Mouse (Mus musculus) T-helper 2 cell (primary cell): Measurements from ENCODE around the gene Trdmt1.
"Not testable (repeated sequence)": the region's sequence is repeated elsewhere in the genome, so short reads cannot be mapped to it uniquely, and the experiment has no call there.

ENCODE experiments used
- in situ Hi-C: fragments of 300-600 bp; cut with MboI, MseI; formaldehyde crosslinking; loops from one replicate; pipeline ENCODE4 v1.15.1; 2025; ENCODE audit warnings: high pct_unique_total_duplicates

Gene Trdmt1

DNA sequence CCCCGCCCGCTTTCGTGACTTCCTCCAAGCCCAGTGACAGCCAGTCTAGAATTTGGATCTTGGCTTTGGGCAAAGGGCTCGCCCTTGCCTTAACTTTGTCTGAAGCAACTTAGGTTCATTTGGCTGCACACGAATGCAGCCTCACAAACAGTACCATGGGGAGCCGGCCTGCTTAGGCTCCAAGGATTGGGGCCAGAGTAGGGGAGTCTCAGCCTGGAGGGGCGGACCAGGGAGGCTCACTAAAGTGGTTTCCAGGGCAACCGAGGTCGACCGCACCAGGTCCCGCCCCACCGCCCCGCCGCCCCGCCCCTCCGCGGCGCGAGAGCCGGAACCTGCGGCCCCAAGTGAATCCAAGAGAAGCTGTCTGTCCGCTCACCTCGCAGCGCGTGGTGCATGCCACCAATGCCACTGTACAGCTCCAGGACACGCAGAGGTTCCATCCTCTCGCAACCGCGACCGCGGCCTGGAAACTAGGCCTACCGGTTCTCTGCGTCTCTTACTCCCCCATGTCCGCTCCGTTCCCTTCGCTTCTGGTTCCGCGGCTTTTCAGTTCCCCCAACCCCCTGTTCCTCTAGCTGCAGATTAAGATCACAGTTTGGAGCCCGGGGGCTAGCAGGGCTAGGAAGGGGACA, at the start of gene Trdmt1:
Gene Trdmt1, minus strand, starts transcription at position 476 of the 632 bp plus-strand sequence.
- in situ Hi-C loops = no loop called here

DNA sequence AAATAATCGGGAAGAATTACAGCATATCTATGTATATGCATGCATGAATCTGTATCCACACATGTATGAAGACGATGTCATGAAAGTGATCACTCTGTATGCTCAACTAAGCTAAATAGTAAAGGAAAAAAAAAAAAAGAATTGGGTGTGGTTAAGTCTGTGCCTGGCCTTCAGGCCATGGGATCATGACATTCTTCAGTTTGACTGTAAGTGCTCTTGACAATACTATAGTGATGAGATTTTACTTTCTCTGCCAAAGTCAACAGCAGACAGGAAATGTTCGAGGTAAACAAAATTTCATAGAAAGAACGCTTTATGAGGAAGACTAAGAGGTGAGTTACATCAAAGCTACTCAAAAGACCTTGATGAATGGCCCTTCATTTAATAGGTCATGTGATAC, 48.9 kb upstream of the Trdmt1 start:
- in situ Hi-C loops = loop anchor here (5.0 kb wide), 2 partner anchors 66 to 311 kb away; no protein-coding TSS in a partner anchor

DNA sequence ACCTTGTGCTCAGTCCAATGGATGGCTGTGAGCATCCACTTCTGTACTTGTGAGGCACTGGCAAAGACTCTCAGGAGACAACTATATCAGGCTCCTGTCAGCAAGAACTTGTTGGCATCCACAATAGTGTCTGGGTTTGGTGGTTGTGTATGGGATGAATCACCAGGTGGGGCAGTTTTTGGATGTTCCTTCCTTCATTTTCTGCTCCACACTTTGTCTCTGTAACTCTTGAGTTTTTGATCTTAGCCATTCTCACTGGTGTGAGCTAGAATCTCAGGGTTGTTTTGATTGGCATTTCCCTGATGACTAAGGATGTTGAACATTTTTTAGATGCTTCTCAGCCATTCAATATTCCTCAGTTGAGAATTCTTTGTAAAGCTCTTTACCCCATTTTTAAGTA, 39.3 kb upstream of the Trdmt1 start:
- in situ Hi-C loops = not testable (repeated sequence)

DNA sequence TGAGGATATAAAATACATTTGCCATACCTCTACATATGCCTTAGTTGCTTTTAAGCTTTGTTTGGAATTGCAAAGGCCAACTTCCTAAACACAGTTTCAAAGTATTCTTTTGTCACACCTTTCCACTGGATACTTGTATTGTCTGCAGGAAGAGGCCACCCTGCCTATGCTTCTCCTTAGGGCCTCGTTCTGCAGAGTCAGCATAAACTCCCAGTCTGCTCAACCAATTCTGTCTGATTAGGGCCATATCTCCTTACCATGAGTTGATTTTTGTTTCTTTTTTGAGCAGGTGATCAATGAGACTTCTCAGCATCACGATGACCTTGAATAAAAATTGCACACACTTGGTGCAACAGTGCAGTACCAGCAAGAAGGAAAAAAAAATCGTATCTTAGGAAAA, 37.7 kb upstream of the Trdmt1 start:
- in situ Hi-C loops = no loop called here

DNA sequence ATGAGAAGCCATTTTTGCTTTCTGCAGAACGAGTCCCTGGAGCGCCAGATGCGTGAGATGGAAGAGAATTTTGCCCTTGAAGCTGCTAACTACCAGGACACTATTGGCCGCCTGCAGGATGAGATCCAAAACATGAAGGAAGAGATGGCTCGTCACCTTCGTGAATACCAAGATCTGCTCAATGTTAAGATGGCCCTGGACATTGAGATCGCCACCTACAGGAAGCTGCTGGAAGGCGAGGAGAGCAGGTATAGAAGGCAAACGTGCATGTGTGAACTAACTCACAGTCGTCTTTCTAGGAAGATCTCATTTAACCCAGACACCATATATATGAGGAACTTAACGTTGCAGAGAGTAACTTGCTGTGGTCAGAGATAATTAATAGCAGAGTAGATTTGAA, 35.5 kb upstream of the Trdmt1 start:
- in situ Hi-C loops = loop anchor here (10.0 kb wide), 1 partner anchor 165 kb away; no protein-coding TSS in a partner anchor

DNA sequence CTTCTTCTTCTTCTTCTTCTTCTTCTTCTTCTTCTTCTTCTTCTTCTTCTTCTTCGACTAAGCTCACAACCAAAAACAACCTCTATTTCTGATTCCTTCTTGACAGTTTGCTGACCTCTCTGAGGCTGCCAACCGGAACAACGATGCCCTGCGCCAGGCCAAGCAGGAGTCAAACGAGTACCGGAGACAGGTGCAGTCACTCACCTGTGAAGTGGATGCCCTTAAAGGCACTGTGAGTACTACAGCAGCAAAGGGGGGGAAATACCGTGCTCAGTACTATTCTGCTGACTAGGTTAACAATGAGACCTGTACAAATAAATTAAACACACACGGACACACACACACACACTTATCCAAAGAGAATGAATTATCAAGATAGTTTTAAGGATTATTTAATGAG, 34.8 kb upstream of the Trdmt1 start:
- in situ Hi-C loops = loop anchor here (10.0 kb wide), 1 partner anchor 165 kb away; no protein-coding TSS in a partner anchor

DNA sequence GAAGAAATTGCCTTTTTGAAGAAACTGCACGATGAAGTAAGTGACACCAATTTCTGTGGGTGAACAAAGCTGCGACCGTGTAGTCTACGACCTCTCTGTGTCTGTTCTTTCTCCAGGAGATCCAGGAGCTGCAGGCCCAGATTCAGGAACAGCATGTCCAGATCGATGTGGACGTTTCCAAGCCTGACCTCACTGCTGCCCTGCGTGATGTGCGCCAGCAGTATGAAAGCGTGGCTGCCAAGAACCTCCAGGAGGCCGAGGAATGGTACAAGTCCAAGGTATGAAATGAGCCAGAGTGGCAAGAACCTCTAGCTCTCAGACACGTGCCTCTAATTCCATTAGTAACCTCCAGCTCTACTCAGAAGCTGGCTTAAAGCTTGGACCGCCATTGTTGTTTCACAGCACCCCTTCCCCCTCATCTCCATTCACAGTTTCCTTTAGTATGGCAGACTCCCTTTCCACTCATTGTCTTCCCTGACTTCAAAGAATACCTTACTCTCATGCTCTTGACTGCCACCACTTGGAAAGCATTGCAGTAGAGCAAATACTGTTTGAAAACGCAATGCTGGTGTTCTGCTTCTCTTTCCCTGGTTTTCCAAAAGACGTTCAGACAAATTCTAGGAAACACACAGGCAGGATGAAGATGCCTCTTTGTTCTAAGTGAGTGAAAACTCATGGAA, 34.1 kb upstream of the Trdmt1 start:
- in situ Hi-C loops = loop anchor here (10.0 kb wide), 1 partner anchor 164 kb away; no protein-coding TSS in a partner anchor

DNA sequence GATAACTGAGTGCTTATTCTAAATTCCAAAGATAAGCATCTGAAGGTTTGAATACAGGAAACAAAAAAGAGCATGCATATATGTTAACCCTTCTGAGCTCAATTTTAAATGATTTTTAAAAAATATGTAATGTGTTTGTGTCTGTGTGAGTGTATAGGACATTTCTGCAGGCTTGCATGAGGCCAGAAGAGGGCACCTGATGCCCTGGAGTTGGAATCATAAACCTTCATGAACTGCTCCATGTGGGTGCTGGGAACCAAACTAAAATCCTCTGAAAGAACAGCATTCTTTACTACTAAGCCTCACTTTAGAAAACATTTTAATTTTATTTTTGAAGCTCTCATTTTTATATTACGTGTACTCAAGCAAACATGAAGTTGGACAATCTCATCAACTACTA, 32.9 kb upstream of the Trdmt1 start:
- in situ Hi-C loops = loop anchor here (10.0 kb wide), 1 partner anchor 163 kb away; no protein-coding TSS in a partner anchor

DNA sequence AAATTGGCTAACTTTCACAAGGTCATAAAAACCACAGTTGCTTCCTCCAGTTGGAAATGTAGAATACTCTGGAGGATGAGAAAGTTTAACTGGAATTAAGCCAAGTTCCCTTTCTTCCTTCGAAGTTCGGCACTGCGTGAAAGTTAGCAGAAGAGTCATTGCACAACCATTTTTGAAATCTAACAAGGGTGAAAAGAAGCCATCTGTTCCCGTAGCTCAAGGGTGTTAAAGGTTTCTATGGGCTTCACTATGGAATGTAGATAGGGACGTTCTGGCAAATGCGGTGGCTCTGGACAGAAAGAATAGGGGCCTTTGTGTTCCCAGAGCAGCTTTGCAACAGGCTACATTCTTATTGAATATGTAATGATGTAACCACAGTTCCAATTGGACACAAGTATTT, 31.5 kb upstream of the Trdmt1 start:
- in situ Hi-C loops = loop anchor here (10.0 kb wide), 1 partner anchor 161 kb away; no protein-coding TSS in a partner anchor

DNA sequence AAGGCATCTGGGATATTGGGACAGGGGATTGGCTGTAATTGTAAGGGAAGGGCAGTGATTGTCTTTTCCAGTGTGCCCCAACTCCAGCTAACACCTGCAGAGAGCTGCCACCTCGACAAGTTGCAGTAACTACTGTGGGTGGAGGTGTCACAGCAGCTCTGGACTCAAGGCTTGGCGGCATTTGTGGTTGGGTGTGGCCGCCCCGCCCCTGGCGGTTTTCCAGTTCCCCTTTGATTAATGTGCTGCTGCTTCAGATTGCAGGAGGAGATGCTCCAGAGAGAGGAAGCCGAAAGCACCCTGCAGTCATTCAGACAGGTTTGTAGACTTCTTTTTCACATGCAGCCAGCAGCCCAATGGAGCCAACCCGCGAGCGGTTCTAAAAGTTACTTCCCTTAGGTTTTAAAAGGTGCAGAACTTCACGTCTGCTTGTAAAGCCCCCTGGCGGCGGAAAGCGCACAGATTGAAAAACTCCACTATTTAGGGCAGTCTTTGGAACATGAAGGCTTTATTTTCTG, 30.9 kb upstream of the Trdmt1 start:
- in situ Hi-C loops = loop anchor here (10.0 kb wide), 1 partner anchor 161 kb away; no protein-coding TSS in a partner anchor

DNA sequence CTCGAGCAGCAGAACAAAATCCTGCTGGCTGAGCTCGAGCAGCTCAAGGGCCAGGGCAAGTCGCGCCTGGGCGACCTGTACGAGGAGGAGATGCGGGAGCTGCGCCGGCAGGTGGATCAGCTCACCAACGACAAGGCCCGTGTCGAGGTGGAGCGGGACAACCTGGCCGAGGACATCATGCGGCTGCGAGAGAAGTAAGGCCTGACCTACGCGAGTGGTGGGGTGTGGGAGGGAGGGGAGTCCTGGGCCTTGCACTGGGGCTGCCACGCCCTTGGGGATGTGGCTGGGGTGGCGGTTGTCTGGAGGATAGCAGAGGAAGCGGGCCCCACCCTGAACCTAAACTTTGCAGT, 30.3 kb upstream of the Trdmt1 start:
- in situ Hi-C loops = loop anchor here (10.0 kb wide), 1 partner anchor 160 kb away; no protein-coding TSS in a partner anchor

DNA sequence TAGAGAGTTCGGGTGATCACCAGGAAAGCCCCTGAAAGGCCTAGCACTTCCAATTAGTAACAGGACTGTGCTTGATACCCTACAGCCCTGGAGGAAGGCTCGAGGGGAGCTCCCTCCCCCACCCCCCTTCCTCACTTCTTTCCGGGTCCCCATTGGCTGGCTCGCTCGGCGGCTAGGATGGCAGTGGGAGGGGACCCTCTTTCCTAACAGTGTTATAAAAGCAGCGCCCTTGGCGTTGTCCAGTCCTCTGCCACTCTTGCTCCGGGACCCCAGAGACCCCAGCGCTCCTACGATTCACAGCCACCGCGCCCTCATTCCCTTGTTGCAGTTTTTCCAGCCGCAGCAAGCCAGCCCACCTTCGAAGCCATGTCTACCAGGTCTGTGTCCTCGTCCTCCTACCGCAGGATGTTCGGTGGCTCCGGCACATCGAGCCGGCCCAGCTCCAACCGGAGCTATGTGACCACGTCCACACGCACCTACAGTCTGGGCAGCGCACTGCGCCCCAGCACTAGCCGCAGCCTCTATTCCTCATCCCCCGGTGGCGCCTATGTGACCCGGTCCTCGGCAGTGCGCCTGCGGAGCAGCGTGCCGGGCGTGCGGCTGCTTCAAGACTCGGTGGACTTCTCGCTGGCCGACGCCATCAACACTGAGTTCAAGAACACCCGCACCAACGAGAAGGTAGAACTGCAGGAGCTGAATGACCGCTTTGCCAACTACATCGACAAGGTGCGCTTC, 29.8 kb upstream of the Trdmt1 start:
- in situ Hi-C loops = loop anchor here (10.0 kb wide), 1 partner anchor 159 kb away; no protein-coding TSS in a partner anchor

DNA sequence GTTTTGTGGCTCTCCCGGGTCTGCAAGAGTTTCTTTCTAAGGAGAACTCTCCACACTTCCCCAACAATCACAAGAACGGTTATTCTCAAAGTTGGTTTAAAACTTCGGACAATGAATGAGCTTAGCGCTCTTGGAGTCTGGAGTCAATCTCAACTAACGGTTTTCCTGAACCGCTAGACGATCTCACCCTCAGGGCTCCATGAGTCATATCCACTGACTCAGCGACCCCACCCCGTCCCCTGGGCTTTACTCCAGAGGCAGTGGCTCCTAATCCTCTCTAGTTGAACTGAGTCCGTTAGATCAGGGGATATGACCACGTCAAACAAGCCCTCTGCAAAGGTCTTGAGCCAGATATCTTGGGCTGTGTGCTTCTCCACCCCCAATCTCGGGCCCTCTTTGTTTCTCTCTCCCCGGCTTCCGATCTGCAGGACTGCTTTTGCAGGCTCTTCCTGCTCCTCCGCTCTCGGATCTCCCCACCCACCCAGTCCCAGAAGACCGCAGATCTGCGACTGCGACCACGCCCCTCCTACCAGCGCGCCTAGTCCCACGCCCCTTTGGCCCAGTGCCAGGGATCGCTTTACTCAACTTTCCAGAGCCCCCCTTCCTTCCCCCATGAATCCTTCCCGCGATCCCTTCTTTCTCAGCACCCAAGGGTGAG, 29.1 kb upstream of the Trdmt1 start, which contains the start of gene Vim:
Gene Vim, plus strand, starts transcription at position 520 of the 658 bp plus-strand sequence.
- in situ Hi-C loops = loop anchor here (10.0 kb wide), 1 partner anchor 159 kb away; no protein-coding TSS in a partner anchor

DNA sequence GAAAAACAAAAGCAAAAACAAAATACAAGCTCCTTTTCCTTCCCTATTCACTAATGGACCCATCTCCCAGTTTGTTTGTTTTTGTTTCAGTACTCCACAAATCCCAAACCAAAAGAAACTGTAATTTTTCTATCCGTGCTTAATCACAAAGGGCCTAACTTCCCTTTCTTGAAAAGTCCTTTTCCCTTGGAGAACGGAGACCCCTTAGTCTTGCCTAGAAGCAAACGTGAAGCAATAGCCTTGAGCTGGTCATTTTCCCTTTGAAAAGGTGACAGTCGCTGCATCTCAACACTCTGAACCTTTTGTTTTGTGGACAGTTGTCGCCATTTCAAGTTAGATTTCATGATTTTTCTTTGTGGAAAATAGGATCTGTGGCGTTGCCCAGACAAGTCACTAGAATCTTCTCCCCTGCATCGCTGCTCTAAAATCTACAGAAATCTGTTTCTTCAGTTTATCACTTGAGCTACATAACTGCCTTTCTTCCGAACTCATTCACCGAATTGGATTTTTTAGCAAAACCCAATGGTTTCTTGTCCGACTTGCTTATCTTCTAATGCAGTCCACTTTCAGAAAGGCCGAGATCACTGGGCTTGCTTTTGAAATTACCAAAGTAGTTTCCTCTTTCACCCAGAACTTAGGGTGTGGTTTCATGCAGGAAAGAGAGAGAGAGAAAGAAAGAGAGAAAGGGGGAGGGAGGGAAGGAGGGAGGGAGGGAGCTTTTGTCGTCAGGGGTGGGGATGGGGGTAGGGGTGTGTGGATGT, 28.4 kb upstream of the Trdmt1 start:
- in situ Hi-C loops = loop anchor here (10.0 kb wide), 1 partner anchor 158 kb away; no protein-coding TSS in a partner anchor

DNA sequence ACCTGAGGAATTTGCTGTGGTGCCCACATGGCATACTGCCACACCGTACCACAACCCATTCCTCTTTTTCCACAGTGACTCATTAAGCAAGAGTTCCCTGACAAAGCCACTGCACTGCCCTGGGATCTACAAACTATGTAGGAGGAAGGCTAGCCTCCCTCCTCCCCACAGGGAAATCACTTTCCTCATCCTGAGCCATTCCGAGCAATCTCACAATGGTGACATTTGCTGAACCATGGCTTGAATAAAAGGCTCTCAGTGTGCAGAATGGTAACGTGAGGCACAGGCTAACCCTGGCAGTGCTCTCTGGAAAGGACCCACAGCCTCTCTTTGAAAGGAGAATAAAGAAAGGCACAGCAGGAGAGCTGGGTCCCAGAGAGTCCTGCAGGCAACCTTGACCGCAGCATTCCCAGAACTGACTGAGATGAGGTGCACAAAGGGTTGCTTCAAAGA, 27.7 kb upstream of the Trdmt1 start:
- in situ Hi-C loops = loop anchor here (10.0 kb wide), 1 partner anchor 157 kb away; no protein-coding TSS in a partner anchor

DNA sequence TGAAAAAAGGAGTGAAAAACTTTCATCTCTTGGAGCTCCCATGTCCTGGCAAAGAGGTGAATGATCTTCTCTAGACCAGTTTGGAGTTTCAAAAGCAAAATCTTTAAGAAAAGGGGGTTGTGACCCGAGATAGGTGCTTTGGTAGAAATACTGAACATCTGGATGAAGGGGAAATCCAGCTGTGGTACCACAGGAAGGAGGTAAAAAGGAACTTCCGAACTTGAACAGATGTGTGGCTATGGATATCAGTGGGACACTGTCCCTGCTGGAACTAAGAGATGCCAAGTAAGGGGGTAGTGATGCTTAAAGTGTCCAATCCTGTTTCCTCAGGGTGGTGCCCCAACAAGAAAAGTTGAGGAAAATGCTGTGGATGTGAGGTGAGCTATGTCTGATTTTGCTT, 25.7 kb upstream of the Trdmt1 start:
- in situ Hi-C loops = loop anchor here (10.0 kb wide), 1 partner anchor 155 kb away; no protein-coding TSS in a partner anchor

DNA sequence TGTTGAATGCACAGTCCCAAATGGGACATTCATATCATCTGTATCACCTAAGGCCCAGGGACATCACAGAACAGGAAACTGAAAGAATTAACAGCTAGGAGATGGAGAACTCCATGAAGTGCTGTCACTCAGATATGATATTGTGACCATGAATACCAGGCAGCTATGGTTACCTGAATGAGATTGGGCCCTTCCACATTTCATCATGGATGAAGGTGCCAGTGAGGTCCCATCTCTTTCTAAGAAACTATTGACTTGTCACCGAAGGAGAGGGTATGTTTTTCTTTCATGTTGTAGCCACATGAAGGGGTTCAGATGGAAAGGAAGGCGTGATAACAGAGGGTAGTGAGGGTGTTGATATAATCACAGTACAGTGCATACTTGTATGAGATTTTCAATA, 15.9 kb upstream of the Trdmt1 start:
- in situ Hi-C loops = no loop called here

DNA sequence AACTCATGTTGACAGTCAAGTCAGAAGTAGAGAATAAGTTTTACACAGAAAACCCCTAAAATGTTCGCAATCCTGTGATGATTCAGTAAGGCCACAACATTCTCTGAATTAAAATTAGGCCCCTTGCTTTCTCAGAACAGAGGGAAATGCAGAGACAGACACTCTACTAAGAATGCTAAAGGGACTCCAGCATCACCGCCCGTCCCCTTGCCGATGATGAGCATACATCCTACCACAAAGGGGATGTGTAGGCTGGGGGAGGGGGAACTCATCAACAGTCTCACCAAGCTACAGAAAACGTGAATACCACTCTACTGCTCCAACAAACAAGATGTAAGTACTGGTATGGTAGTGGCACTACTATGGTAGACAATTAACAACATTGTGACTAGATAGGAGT, 15.3 kb upstream of the Trdmt1 start:
- in situ Hi-C loops = no loop called here

DNA sequence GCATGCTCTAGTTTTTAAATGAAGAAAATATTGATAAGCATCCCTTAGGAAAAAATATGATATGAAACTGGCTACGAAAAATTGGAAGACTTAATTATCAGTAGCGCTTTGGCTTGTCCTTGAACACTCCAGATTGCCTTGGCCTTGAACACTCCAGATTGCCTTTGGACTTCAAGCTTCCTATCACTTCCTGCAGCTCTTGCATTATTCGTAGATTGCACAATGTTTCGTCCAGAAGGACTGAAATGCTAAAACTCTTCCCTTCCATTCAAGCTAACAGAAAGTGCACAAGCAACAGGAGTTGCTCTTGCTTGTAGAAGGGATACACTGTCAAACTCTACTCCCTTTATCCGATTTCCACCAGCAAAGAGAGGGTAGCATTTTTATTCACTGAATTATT, 14.8 kb upstream of the Trdmt1 start:
- in situ Hi-C loops = no loop called here

DNA sequence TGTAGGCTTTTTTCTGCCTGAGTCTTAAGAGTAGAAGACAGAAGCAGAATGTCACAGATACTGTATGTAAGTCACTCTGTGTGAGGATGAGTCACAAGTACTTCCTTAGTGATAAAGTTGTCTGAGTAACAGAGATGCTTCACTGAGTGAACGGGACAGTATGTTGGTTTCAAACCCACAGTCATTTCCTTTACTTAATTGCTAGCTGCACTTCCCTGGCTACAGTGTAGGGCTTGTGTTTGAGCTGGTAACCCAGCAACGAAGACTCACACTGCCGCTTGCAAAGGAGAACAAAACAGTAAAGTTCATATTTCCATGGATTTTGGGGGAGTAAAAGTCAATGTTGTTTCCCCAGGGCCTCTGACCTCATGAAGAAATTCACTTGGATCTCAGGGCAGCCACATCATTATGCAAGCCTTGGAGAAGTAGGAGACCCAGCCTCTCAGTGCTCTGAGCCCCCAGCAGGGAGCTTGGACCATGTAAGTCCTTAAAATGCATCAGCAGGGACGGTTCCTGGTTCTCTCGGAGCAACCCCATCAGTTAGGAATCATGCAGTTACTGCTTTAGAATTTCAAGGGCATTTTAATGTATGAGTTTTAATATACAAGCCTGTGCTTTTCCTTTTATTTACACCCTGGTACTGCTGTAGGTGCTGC, 14.3 kb upstream of the Trdmt1 start:
- in situ Hi-C loops = no loop called here
